Mouse (Mus musculus): Measurements from ENCODE around the gene Cit. TPM values are rescaled to one million over a fixed set of nuclear protein-coding genes. Genes with fewer than 3 reads are reported as not detected.

Cit gene
- polyA plus RNA-seq, 1 experiment: 12.5 TPM

DNA sequence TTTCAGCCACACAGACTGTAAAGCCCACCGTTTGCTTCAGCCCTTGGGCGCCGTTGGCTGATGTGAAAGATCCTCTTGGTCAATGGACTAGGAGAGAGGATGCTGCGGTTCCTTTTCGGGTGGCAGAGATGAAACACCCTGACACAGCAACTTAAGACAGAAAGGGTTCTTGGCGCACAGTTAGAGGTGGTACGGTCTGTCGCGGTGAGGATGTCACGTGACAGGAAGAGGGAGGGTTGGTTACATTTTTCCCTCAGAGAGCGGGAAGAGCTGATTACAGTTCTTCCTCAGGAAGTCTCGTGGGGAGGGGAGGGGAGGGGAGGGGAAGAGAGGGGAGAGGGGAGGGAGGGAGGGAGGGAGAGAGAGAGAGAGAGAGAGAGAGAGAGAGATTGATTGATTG is 192.7 kb downstream of the Cit start:
- TF ChIP-seq CTCF (IDR thresholded peaks at IDR 0.05; ENCODE audit: low read depth, low read length): no peak
- Histone ChIP-seq H3K27ac (ENCODE audit: insufficient read depth, low read depth, low read length) (no peak overlapping the region), H3K4me3 (ENCODE audit: insufficient read depth, low read length) (no peak overlapping the region), H3K4me1 (ENCODE audit: control insufficient read depth, insufficient read depth, low read length) (no peaks in the 10 kb centered on the region)

GRCm38 (mm10) chr5:116039706-116040105 is 194.6 kb downstream of the Cit start:
- no peak for TF ChIP-seq CTCF (IDR thresholded peaks at IDR 0.05; ENCODE audit: low read depth, low read length)
- no peak for TF ChIP-seq POLR2A (IDR thresholded peaks at IDR 0.05; ENCODE audit: borderline replicate concordance, low read depth, low read length)
- Histone ChIP-seq H3K27ac (ENCODE audit: insufficient read depth, low read depth, low read length) (no peak overlapping the region), H3K4me1 (ENCODE audit: control insufficient read depth, insufficient read depth, low read length) (no peaks in the 10 kb centered on the region), H3K4me3 (ENCODE audit: insufficient read depth, low read length) (no peak overlapping the region)

GRCm38 (mm10) chr5:116042241-116042640 is 197.2 kb downstream of the Cit start:
- H3K4me1 ChIP-seq (ENCODE audit: control insufficient read depth, insufficient read depth, low read length): no peaks in the 10 kb centered on the region
- no peak for TF ChIP-seq CTCF (IDR thresholded peaks at IDR 0.05; ENCODE audit: low read depth, low read length)
- TF ChIP-seq POLR2A (IDR thresholded peaks at IDR 0.05; ENCODE audit: borderline replicate concordance, low read depth, low read length): no peak

GRCm38 (mm10) chr5:116045581-116045980 is 200.5 kb downstream of the Cit start:
- no peak overlapping the region for H3K4me3 ChIP-seq (ENCODE audit: insufficient read depth, low read length)
- no peak overlapping the region for H3K27ac ChIP-seq (ENCODE audit: insufficient read depth, low read depth, low read length)
- H3K4me1 ChIP-seq (ENCODE audit: control insufficient read depth, insufficient read depth, low read length): no peaks in the 10 kb centered on the region
- TF ChIP-seq CTCF (IDR thresholded peaks at IDR 0.05; ENCODE audit: low read depth, low read length): no peak

More at GRCm38 (mm10) chr5:116042241-116042640, 197.2 kb downstream of the Cit start:
- Histone ChIP-seq H3K27ac (ENCODE audit: insufficient read depth, low read depth, low read length) (no peak overlapping the region), H3K4me3 (ENCODE audit: insufficient read depth, low read length) (no peak overlapping the region)

- TF ChIP-seq CTCF (IDR thresholded peaks at IDR 0.05; ENCODE audit: low read depth, low read length): no peak
- TF ChIP-seq POLR2A (IDR thresholded peaks at IDR 0.05; ENCODE audit: borderline replicate concordance, low read depth, low read length): no peak
- no peaks in the 10 kb centered on the region for H3K4me1 ChIP-seq (ENCODE audit: control insufficient read depth, insufficient read depth, low read length)
- H3K27ac ChIP-seq (ENCODE audit: insufficient read depth, low read depth, low read length): no peak overlapping the region
- H3K4me3 ChIP-seq (ENCODE audit: insufficient read depth, low read length): no peak overlapping the region
Observed at GRCm38 (mm10) chr5:116046246-116046645, 201.2 kb downstream of the Cit start.

- H3K4me1 ChIP-seq (ENCODE audit: control insufficient read depth, insufficient read depth, low read length): no peaks in the 10 kb centered on the region
- no peak overlapping the region for H3K4me3 ChIP-seq (ENCODE audit: insufficient read depth, low read length)
- TF ChIP-seq POLR2A (IDR thresholded peaks at IDR 0.05; ENCODE audit: borderline replicate concordance, low read depth, low read length) (no peak), CTCF (IDR thresholded peaks at IDR 0.05; ENCODE audit: low read depth, low read length) (no peak)
- no peak overlapping the region for H3K27ac ChIP-seq (ENCODE audit: insufficient read depth, low read depth, low read length)
Observed at GRCm38 (mm10) chr5:116048321-116048720, 203.2 kb downstream of the Cit start.

- no peak overlapping the region for H3K4me3 ChIP-seq (ENCODE audit: insufficient read depth, low read length)
- no peak for TF ChIP-seq POLR2A (IDR thresholded peaks at IDR 0.05; ENCODE audit: borderline replicate concordance, low read depth, low read length)
- no peak for TF ChIP-seq CTCF (IDR thresholded peaks at IDR 0.05; ENCODE audit: low read depth, low read length)
- no peak overlapping the region for H3K27ac ChIP-seq (ENCODE audit: insufficient read depth, low read depth, low read length)
- H3K4me1 ChIP-seq (ENCODE audit: control insufficient read depth, insufficient read depth, low read length): no peaks in the 10 kb centered on the region
Observed at GRCm38 (mm10) chr5:116049821-116050220, 204.7 kb downstream of the Cit start.

- Histone ChIP-seq H3K27ac (ENCODE audit: insufficient read depth, low read depth, low read length) (no peak overlapping the region), H3K4me1 (ENCODE audit: control insufficient read depth, insufficient read depth, low read length) (no peaks in the 10 kb centered on the region), H3K4me3 (ENCODE audit: insufficient read depth, low read length) (no peak overlapping the region)
- no peak for TF ChIP-seq CTCF (IDR thresholded peaks at IDR 0.05; ENCODE audit: low read depth, low read length)
- no peak for TF ChIP-seq POLR2A (IDR thresholded peaks at IDR 0.05; ENCODE audit: borderline replicate concordance, low read depth, low read length)
Observed at GRCm38 (mm10) chr5:116052171-116052570, 207.1 kb downstream of the Cit start.

GRCm38 (mm10) chr5:116052826-116053225 is 207.7 kb downstream of the Cit start:
- TF ChIP-seq CTCF (IDR thresholded peaks at IDR 0.05; ENCODE audit: low read depth, low read length) (no peak), POLR2A (IDR thresholded peaks at IDR 0.05; ENCODE audit: borderline replicate concordance, low read depth, low read length) (no peak)
- Histone ChIP-seq H3K4me3 (ENCODE audit: insufficient read depth, low read length) (no peak overlapping the region), H3K4me1 (ENCODE audit: control insufficient read depth, insufficient read depth, low read length) (no peaks in the 10 kb centered on the region), H3K27ac (ENCODE audit: insufficient read depth, low read depth, low read length) (no peak overlapping the region)

Other genes starting within 250 kb of the Cit start
- 59.9 and 71.0 TPM in 2 replicates for gene Rab35, start 213.4 kb upstream of the Cit start, polyA plus RNA-seq (2012; ENCODE audit: insufficient read depth, insufficient read length, missing spikeins)
- gene Bicdl1, start 113.7 kb upstream of the Cit start, polyA plus RNA-seq (2012; ENCODE audit: insufficient read depth, insufficient read length, missing spikeins): 3.0 and 3.1 TPM in 2 replicates
- 26.7 and 30.9 TPM in 2 replicates for gene Prkab1, start 179.2 kb downstream of the Cit start, polyA plus RNA-seq (2012; ENCODE audit: insufficient read depth, insufficient read length, missing spikeins)
- not detected in 2 replicates for gene Tmem233, start 238.0 kb downstream of the Cit start, polyA plus RNA-seq (2012; ENCODE audit: insufficient read depth, insufficient read length, missing spikeins)